Mouse (Mus musculus): ENCODE results near the gene Cul3. TPM values are rescaled to one million over a fixed set of nuclear protein-coding genes. Genes with fewer than 3 reads are reported as not detected.

Cul3 gene
- 22.5 TPM for polyA plus RNA-seq (2017; shearing (Covaris generic))

DNA sequence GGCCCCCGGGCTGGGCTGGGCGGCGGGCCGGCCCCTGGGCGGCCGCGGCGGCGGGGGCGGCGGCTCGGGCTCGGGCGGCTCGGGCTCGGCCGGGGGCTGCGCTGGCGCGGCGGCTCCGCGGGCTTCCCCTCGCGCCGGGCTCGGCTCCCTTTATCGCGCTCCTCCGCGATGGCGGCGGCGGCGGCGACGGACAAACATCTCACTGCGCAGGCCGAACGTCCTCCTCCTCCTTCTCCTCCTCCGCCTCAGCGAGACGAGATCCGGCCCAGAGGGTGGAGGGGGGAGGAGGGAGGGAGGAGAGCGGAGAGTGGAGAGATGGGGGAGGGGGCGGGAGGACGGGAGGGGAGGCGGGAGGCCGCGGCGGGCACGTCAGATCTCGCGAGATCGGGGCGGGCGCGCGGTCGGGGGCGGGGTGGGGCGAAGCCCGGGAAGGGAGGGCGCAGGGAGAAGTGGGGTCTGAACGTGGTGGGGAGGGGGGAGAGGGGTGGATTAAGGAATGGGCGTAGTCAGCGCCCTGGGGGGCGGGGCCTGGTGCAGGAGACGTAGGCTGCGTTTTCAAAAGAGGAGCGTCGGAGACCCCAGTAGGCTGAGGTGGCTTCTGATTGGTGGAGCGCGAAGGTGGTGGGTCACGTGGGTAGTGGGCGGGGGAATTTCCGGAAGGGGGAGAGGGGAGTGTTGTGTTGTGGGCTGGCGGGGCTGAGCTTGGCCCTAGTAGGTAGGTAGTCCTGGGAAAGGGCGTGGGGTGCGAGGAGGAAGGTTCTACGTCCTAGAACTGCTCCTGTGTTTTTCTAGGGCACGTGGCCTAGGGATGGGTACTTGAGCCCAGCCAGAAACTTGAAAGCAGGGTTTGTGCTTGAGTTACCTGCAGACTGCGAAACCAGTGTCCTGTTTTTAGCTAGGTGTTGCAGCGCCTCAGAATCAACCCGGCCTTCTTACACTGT lies at the start of gene Cul3:
TSS of gene Cul3 (minus strand) at position 45 of the 941 bp plus-strand sequence.

DNA sequence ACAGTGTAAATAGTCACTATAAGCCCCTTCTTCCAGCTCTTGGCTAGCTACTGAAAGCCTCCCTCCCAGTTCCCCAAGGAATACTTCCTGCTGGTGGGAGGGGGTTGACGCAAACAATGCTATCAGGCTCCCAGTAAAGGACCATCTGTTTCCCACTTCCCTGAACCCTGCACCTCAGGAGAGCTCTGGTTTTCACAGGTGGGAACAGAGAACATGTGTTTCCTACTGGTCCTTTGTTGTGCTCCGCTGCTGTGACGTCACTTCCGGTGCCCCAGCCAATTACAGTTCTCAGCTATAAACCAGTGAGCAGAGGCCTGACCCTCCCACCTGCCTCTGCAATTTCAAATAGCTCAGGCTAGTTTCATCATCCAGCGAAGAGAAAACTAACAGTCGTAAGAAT lies 122.0 kb downstream of the Cul3 start, which contains the start of gene Fam124b:
TSS of gene Fam124b (minus strand) at position 206 of the 400 bp plus-strand sequence.

Other genes starting within 250 kb of the Cul3 start
- gene Fam124b, start 122.0 kb downstream of the Cul3 start, polyA plus RNA-seq (2017; shearing (Covaris generic)), result 5.2 TPM
- gene Gm45261, start 121.0 kb upstream of the Cul3 start, polyA plus RNA-seq (2017; shearing (Covaris generic)), result not detected

All from inflammation-experienced regulatory T-cells, adult 16 weeks (primary cell).